Mouse (Mus musculus): ENCODE data around the gene Bcas1. TPM values are rescaled to one million over a fixed set of nuclear protein-coding genes. Genes with fewer than 3 reads are reported as not detected.

Gene Bcas1
- polyA plus RNA-seq, 1 experiment from 2014 or later, result 8.4 TPM

DNA sequence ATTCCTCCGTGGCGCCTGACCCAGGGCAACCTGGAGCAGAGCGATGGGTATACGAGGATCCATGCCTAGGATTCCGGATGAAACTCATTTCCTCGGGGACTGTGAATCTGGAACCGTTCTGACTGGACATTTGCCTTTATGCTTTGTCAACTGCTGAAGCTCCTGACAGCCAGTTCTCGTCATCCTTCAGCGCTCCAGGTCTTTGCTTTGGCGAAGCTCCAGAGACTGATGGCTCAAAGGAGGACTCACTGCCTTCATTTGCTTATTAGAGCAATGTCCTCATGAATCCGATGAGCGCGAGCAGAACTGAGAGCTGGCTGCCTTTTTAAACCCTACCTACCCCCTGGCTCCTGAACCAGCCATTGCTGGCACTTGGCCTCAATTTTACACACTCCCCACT lies 11.1 kb upstream of the Bcas1 start:
- ATAC-seq (ENCODE audit: low read depth), result no peak
- H3K9me3 ChIP-seq (replicated peaks; ENCODE audit: control insufficient read depth, low read length), result no peaks in the 10 kb centered on the region
- 42% methylated on average over 13 of the region's 13 CpGs for WGBS (ENCODE audit: insufficient replicate concordance)
- H3K4me2 ChIP-seq (ENCODE audit: low read depth, low read length), result no peak overlapping the region
- H3K9ac ChIP-seq (ENCODE audit: low read depth, low read length), result no peak overlapping the region
- H3K4me3 ChIP-seq (ENCODE audit: low read depth, low read length), result no peak overlapping the region
- H3K36me3 ChIP-seq (ENCODE audit: control insufficient read depth, insufficient read depth), result no peaks in the 10 kb centered on the region
- no peaks in the 10 kb centered on the region for H3K4me1 ChIP-seq (ENCODE audit: control insufficient read depth, low read depth, low read length)
- no peaks in the 10 kb centered on the region for H3K27me3 ChIP-seq (ENCODE audit: control insufficient read depth, insufficient read depth, low read depth, low read length)
- H3K27ac ChIP-seq (ENCODE audit: low read length), result no peak overlapping the region

DNA sequence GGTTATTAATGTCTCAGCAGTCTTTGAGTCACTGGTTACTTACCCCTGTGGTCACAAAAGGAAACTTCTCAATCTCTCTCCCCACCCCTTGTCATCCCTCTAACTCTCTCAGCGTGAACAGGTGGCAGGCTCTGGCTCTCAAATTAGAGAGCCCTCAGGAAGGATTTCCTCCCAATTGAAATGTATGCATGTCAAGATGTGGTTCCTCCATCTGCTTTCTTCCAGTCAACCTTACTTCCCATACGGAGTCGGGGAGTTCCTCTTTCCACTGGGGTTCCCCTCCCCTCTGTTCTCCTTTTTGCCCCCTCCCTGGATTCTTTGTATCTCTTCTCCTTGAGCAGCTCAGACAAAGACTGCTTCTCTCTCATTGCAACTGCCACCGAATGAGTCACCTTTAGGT lies 8.6 kb upstream of the Bcas1 start:
- WGBS (ENCODE audit: insufficient replicate concordance), result 7% methylated on average over 4 of the region's 4 CpGs
- no peak overlapping the region for H3K27ac ChIP-seq (ENCODE audit: low read length)
- no peaks in the 10 kb centered on the region for H3K9me3 ChIP-seq (replicated peaks; ENCODE audit: control insufficient read depth, low read length)
- no peak overlapping the region for H3K4me3 ChIP-seq (ENCODE audit: low read depth, low read length)
- no peak overlapping the region for H3K9ac ChIP-seq (ENCODE audit: low read depth, low read length)
- H3K4me1 ChIP-seq (ENCODE audit: control insufficient read depth, low read depth, low read length), result no peaks in the 10 kb centered on the region
- no peak overlapping the region for H3K4me2 ChIP-seq (ENCODE audit: low read depth, low read length)
- no peak for ATAC-seq (ENCODE audit: low read depth)
- no peaks in the 10 kb centered on the region for H3K36me3 ChIP-seq (ENCODE audit: control insufficient read depth, insufficient read depth)
- H3K27me3 ChIP-seq (ENCODE audit: control insufficient read depth, insufficient read depth, low read depth, low read length), result no peaks in the 10 kb centered on the region

DNA sequence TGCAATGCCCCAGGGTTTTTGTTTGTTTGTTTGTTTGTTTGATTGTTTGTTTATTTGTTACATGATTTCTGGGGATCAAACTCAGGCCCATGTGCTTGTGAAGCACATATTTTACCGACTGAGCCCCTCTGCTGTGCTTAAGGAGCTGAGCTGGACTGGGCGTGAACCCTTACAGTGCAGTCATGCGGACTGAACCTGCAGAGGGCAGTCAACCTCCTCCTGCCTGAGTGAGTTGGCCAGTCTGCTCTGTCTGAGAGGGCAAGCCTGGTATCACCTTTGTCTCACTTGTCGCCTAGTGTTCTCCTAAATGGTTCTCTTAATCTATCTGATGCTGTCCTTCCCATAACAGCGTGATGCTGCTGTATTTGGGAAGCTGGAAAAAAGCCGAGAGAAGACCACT lies 4.5 kb upstream of the Bcas1 start:
- Histone ChIP-seq H3K4me2 (ENCODE audit: low read depth, low read length) (no peak overlapping the region), H3K4me3 (ENCODE audit: low read depth, low read length) (no peak overlapping the region), H3K9ac (ENCODE audit: low read depth, low read length) (no peak overlapping the region), H3K9me3 (replicated peaks; ENCODE audit: control insufficient read depth, low read length) (no peaks in the 10 kb centered on the region), H3K36me3 (ENCODE audit: control insufficient read depth, insufficient read depth) (no peaks in the 10 kb centered on the region), H3K4me1 (ENCODE audit: control insufficient read depth, low read depth, low read length) (no peaks in the 10 kb centered on the region), H3K27ac (ENCODE audit: low read length) (no peak overlapping the region), H3K27me3 (ENCODE audit: control insufficient read depth, insufficient read depth, low read depth, low read length) (no peaks in the 10 kb centered on the region)
- ATAC-seq (ENCODE audit: low read depth), result no peak
- 62% methylated on average over 6 of the region's 6 CpGs for WGBS (ENCODE audit: insufficient replicate concordance)

DNA sequence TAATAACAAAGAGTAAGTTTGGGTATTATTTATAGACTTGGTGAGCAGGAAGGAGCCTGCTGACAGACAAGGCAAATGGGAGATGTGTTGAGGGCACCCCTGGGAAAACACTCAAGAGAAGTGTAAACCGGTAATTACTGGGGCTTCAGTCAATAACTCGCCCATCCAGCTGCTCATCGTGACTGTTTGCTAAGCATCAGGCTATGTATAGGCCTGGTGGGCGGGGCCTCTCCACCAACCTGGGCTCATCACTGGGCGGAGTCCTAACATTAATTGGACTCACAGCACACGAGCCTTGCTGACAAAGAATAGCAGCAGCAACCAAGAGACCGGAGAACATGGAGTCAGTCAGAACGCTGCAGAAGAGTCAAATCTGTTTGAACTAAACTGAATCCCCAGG lies 1.3 kb upstream of the Bcas1 start:
- no peaks in the 10 kb centered on the region for H3K36me3 ChIP-seq (ENCODE audit: control insufficient read depth, insufficient read depth)
- H3K9me3 ChIP-seq (replicated peaks; ENCODE audit: control insufficient read depth, low read length), result no peaks in the 10 kb centered on the region
- no peak for ATAC-seq (ENCODE audit: low read depth)
- no peaks in the 10 kb centered on the region for H3K4me1 ChIP-seq (ENCODE audit: control insufficient read depth, low read depth, low read length)
- H3K4me3 ChIP-seq (ENCODE audit: low read depth, low read length), result no peak overlapping the region
- WGBS (ENCODE audit: insufficient replicate concordance), result 50% methylated on average over 8 of the region's 8 CpGs
- H3K4me2 ChIP-seq (ENCODE audit: low read depth, low read length), result no peak overlapping the region
- H3K27ac ChIP-seq (ENCODE audit: low read length), result no peak overlapping the region
- no peaks in the 10 kb centered on the region for H3K27me3 ChIP-seq (ENCODE audit: control insufficient read depth, insufficient read depth, low read depth, low read length)
- H3K9ac ChIP-seq (ENCODE audit: low read depth, low read length), result no peak overlapping the region

DNA sequence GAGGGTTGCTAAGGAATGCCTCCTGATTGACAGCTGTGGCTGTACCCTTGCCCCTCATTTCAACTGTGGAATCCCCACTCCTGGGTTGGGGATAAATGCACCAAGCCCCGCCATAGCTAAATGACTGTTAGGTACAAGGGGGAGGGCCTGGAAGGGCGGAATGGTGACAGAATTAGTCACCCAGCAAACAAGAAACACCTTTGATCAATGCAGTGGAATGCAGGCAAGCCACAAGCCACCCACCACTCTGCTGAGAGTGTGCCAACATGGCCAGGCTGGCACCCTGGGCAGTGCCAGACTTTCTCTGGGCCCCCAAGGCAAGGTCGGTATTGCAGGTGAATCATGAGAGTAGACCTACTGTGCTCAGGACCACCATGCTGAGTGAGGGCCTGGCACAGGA lies 3.5 kb downstream of the Bcas1 start:
- Histone ChIP-seq H3K4me2 (ENCODE audit: low read depth, low read length) (no peak overlapping the region), H3K9me3 (replicated peaks; ENCODE audit: control insufficient read depth, low read length) (no peaks in the 10 kb centered on the region), H3K4me1 (ENCODE audit: control insufficient read depth, low read depth, low read length) (no peaks in the 10 kb centered on the region), H3K36me3 (ENCODE audit: control insufficient read depth, insufficient read depth) (no peaks in the 10 kb centered on the region), H3K27ac (ENCODE audit: low read length) (no peak overlapping the region), H3K4me3 (ENCODE audit: low read depth, low read length) (no peak overlapping the region), H3K27me3 (ENCODE audit: control insufficient read depth, insufficient read depth, low read depth, low read length) (no peaks in the 10 kb centered on the region), H3K9ac (ENCODE audit: low read depth, low read length) (no peak overlapping the region)
- WGBS (ENCODE audit: insufficient replicate concordance), result 55% methylated on average over 3 of the region's 3 CpGs
- no peak for ATAC-seq (ENCODE audit: low read depth)

DNA sequence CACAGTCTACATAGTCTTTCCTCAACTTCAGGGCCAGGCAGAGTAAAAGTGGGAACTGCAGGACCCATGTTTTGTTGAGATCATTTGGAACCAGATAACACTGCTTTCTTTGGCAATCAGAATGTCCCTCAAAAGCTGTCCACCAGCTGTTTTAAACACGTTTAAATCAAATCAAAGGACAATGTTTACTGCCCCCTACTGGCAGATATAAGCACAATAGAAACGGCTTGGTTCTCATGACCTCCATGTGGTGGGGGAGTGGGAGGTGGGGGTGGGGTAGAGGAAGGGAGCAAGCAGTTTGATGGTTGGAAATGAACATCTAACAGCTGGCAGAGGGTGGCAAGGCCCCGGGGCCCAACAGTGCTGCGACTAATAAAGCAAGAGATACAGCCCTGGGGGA lies 5.7 kb downstream of the Bcas1 start:
- no peaks in the 10 kb centered on the region for H3K9me3 ChIP-seq (replicated peaks; ENCODE audit: control insufficient read depth, low read length)
- H3K4me3 ChIP-seq (ENCODE audit: low read depth, low read length), result no peak overlapping the region
- no peak for ATAC-seq (ENCODE audit: low read depth)
- WGBS (ENCODE audit: insufficient replicate concordance), result 30% methylated on average over 4 of the region's 4 CpGs
- H3K27ac ChIP-seq (ENCODE audit: low read length), result no peak overlapping the region
- no peaks in the 10 kb centered on the region for H3K27me3 ChIP-seq (ENCODE audit: control insufficient read depth, insufficient read depth, low read depth, low read length)
- H3K4me2 ChIP-seq (ENCODE audit: low read depth, low read length), result no peak overlapping the region
- no peaks in the 10 kb centered on the region for H3K4me1 ChIP-seq (ENCODE audit: control insufficient read depth, low read depth, low read length)
- H3K36me3 ChIP-seq (ENCODE audit: control insufficient read depth, insufficient read depth), result no peaks in the 10 kb centered on the region
- no peak overlapping the region for H3K9ac ChIP-seq (ENCODE audit: low read depth, low read length)

DNA sequence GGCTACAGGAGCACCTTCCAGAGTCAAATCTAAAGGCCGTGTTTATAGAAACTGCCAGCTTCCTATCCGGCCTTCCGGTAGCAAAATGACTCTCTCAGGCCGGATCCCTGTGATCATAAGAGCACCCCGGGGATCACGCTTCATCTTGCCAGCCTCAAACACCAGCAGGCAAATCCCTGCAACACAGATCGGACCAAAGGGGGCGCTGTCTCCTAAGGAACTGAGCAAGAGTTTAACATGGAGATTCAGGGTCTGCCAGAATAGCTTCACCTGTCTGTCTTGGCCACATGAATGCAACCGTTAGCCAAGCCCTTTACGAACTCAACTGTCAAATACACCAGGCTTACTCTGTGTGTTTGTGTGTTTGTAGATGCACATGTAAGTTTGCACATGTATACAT lies 8.9 kb downstream of the Bcas1 start:
- WGBS (ENCODE audit: insufficient replicate concordance), result 43% methylated on average over 10 of the region's 10 CpGs
- Histone ChIP-seq H3K4me2 (ENCODE audit: low read depth, low read length) (no peak overlapping the region), H3K9ac (ENCODE audit: low read depth, low read length) (no peak overlapping the region), H3K4me1 (ENCODE audit: control insufficient read depth, low read depth, low read length) (no peaks in the 10 kb centered on the region), H3K36me3 (ENCODE audit: control insufficient read depth, insufficient read depth) (no peaks in the 10 kb centered on the region), H3K4me3 (ENCODE audit: low read depth, low read length) (no peak overlapping the region), H3K27me3 (ENCODE audit: control insufficient read depth, insufficient read depth, low read depth, low read length) (no peaks in the 10 kb centered on the region), H3K9me3 (replicated peaks; ENCODE audit: control insufficient read depth, low read length) (no peaks in the 10 kb centered on the region), H3K27ac (ENCODE audit: low read length) (no peak overlapping the region)
- ATAC-seq (ENCODE audit: low read depth), result no peak

DNA sequence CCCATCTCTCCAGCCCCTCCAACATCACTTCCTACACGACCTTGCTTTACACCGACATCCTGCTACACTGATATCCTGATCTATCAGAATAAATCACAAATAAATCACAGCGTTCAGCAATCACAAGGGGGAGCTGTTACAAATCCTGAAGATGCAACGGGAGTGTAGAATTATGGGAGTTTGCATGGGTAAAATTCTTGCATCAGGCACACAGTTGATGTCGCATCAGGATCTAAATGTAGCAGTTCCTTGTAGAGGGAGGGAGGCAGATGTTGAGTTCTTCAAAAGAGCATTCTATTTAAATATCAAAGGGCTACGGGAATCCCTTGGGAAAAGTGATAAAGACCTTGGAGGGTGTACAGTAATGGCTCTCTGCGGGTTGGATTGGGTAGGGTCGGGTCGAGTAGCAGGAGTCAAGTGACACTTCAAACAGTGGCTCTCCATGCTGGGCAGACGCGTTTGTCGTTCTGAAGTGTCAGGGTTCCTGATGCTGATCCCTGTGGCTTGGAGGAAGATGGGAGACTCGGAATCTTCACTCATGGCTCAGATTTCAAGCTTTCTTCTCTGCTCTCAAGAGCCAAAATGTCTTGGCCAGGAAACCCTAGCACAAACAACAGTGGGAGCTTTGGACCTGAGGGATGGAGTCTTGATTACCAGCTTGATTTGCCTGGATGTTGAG lies 16.0 kb downstream of the Bcas1 start:
- no peak overlapping the region for H3K4me2 ChIP-seq (ENCODE audit: low read depth, low read length)
- 6% methylated on average over 13 of the region's 13 CpGs for WGBS (ENCODE audit: insufficient replicate concordance)

DNA sequence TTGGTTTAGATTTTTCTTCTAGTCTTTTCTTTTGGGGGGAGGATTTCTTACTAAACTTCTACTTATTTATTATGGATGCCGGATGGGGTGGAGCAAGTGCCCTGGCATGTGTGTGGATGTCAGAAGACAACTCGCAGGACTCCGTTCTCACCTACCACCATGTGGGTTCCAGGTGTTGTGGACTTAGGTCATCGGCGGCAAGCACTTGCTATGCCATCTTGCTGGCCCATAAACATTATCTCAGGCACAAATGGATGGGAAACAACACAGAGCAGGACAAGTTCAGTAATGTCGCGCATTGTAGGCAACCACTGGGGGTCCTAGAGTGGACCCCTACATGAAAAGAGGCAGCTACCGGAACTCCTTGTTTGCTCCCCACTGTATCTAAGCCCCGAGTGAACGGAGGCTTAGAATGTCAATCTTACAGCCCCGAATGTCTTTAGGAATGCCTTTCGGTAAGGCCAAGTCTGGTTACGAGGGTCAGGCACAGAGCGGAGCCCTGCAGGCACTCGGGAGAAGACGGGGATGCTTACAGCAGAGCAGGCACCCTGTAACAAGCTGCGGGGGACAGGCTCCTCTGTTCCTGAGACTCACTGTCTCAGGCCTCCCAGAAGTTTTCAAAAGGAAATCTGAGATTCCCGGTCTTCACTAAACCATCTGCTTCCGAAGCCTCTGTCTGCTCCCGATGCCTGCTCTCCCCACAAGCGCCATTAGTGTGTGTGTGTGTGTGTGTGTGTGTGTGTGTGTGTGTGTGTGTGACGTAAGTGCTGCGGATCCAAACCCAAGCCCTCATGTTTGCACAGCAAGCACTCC lies 16.8 kb downstream of the Bcas1 start:
- WGBS (ENCODE audit: insufficient replicate concordance), result 25% methylated on average over 23 of the region's 23 CpGs
- H3K9ac ChIP-seq (ENCODE audit: low read depth, low read length), result no peak overlapping the region
- no peaks in the 10 kb centered on the region for H3K9me3 ChIP-seq (replicated peaks; ENCODE audit: control insufficient read depth, low read length)
- no peaks in the 10 kb centered on the region for H3K4me1 ChIP-seq (ENCODE audit: control insufficient read depth, low read depth, low read length)
- H3K36me3 ChIP-seq (ENCODE audit: control insufficient read depth, insufficient read depth), result no peaks in the 10 kb centered on the region
- H3K4me2 ChIP-seq (ENCODE audit: low read depth, low read length), result no peak overlapping the region
- no peak overlapping the region for H3K4me3 ChIP-seq (ENCODE audit: low read depth, low read length)
- peaks cover 9% of the 10 kb centered on the region; the same call in 1 of the 2 replicates for H3K27me3 ChIP-seq (ENCODE audit: control insufficient read depth, insufficient read depth, low read depth, low read length)
- no peak for ATAC-seq (ENCODE audit: low read depth)
- H3K27ac ChIP-seq (ENCODE audit: low read length), result no peak overlapping the region

More for the DNA sequence above, 16.0 kb downstream of the Bcas1 start:
- Histone ChIP-seq H3K4me1 (ENCODE audit: control insufficient read depth, low read depth, low read length) (no peaks in the 10 kb centered on the region), H3K4me3 (ENCODE audit: low read depth, low read length) (no peak overlapping the region), H3K9me3 (replicated peaks; ENCODE audit: control insufficient read depth, low read length) (no peaks in the 10 kb centered on the region), H3K36me3 (ENCODE audit: control insufficient read depth, insufficient read depth) (no peaks in the 10 kb centered on the region), H3K27ac (ENCODE audit: low read length) (no peak overlapping the region), H3K27me3 (ENCODE audit: control insufficient read depth, insufficient read depth, low read depth, low read length) (peaks cover 9% of the 10 kb centered on the region; the same call in 1 of the 2 replicates), H3K9ac (ENCODE audit: low read depth, low read length) (no peak overlapping the region)
- ATAC-seq (ENCODE audit: low read depth), result no peak

All from liver, embryonic 16.5 days (tissue).